Mouse (Mus musculus): ENCODE data around the gene Gm10718.
"Not testable (repeated sequence)": the region's sequence is repeated elsewhere in the genome, so short reads cannot be mapped to it uniquely, and the experiment has no call there.

Gm10718 gene

DNA sequence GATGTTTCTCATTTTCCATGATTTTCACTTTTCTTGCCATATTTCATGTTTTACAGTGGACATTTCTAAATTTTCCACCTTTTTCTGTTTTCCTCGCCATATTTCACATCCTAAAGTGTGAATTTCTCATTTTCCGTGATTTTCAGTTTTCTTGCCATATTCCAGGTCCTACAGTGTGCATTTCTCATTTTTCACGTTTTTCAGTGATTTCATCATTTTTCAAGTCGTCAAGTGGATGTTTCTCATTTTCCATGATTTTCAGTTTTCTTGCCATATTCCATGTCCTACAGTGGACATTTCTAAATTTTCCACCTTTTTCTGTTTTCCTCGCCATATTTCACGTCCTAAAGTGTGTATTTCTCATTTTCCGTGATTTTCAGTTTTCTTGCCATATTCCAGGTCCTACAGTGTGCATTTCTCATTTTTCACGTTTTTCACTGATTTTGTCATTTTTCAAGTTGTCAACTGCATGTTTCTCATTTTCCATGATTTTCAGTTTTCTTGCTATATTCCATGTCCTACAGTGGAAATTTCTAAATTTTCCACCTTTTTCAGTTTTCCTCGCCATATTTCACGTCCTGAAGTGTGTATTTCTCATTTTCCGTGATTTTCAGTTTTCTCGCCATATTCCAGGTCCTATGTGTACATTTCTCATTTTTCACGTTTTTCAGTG is at the start of gene Gm10718:
Gene Gm10718, plus strand, starts transcription at position 236 of the 673 bp plus-strand sequence.
- peak; percentile 50 for DNase-seq

DNA sequence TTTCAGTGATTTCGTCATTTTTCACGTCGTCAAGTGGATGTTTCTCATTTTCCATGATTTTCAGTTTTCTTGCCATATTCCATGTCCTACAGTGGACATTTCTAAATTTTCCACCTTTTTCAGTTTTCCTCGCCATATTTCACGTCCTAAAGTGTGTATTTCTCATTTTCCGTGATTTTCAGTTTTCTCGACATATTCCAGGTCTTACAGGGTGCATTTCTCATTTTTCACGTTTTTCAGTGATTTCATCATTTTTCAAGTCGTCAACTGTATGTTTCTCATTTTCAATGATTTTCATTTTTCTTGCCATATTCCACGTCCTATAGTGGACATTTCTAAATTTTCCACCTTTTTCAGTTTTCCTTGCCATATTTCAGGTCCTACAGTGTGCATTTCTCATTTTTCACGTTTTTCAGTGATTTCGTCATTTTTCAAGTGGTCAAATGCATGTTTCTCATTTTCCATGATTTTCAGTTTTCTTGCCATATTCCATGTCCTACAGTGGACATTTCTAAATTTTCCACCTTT is 22.8 kb upstream of the Gm10718 start, which contains the start of gene Gm10722:
Gene Gm10722, plus strand, starts transcription at position 478 of the 528 bp plus-strand sequence.
- peak; percentile 23 for DNase-seq

DNA sequence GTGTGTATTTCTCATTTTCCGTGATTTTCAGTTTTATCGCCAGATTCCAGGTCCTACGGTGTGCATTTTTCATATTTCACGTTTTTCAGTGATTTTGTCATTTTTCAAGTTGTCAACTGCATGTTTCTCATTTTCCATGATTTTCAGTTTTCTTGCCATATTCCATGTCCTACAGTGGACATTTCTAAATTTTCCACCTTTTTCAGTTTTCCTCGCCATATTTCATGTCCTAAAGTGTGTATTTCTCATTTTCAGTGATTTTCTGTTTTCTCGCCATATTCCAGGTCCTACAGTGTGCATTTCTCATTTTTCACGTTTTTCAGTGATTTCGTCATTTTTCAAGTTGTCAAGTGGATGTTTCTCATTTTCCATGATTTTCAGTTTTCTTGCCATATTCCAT is 22.3 kb upstream of the Gm10718 start:
- peak; percentile 31 for DNase-seq

DNA sequence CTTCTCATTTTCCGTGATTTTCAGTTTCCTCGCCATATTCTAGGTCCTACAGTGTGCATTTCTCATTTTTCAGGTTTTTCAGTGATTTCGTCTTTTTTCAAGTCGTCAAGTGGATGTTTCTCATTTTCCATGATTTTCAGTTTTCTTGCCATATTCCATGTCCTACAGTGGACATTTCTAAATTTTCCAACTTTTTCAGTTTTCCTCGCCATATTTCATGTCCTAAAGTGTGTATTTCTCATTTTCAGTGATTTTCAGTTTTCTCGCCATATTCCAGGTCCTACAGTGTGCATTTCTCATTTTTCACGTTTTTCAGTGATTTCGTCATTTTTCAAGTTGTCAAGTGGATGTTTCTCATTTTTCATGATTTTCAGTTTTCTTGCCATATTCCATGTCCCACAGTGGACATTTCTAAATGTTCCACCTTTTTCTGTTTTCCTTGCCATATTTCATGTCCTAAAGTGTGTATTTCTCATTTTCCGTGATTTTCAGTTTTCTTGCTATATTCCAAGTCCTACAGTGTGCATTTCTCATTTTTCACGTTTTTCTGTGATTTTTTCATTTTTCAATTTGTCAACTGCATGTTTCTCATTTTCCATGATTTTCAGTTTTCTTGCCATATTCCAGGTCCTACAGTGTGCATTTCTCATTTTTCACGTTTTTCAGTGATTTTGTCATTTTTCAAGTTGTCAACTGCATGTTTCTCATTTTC is 21.2 kb upstream of the Gm10718 start:
- DNase-seq = peak; percentile 97

DNA sequence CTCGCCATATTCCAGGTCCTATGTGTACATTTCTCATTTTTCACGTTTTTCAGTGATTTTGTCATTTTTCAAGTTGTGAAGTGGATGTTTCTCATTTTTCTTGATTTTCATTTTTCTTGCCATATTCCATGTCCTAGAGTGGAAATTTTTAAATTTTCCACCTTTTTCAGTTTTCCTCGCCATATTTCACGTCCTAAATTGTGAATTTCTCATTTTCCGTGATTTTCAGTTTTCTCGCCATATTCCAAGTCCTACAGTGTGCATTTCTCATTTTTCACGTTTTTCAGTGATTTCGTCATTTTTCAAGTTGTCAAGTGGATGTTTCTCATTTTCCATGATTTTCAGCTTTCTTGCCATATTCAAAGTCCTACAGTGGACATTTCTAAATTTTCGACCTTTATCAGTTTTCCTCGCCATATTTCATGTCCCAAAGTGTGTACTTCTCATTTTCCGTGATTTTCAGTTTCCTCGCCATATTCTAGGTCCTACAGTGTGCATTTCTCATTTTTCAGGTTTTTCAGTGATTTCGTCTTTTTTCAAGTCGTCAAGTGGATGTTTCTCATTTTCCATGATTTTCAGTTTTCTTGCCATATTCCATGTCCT is 20.5 kb upstream of the Gm10718 start, which contains the start of gene Gm11168:
Gene Gm11168, plus strand, starts transcription at position 553 of the 603 bp plus-strand sequence.
- DNase-seq = not testable (repeated sequence)

DNA sequence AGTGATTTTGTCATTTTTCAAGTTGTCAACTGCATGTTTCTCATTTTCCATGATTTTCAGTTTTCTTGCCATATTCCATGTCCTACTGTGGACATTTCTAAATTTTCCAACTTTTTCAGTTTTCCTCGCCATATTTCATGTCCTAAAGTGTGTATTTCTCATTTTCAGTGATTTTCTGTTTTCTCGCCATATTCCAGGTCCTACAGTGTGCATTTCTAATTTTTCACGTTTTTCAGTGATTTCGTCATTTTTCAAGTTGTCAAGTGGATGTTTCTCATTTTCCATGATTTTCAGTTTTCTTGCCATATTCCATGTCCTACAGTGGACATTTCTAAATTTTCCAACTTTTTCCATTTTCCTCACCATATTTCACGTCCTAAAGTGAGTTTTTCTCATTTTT is 17.2 kb upstream of the Gm10718 start:
- not testable (repeated sequence) for DNase-seq

DNA sequence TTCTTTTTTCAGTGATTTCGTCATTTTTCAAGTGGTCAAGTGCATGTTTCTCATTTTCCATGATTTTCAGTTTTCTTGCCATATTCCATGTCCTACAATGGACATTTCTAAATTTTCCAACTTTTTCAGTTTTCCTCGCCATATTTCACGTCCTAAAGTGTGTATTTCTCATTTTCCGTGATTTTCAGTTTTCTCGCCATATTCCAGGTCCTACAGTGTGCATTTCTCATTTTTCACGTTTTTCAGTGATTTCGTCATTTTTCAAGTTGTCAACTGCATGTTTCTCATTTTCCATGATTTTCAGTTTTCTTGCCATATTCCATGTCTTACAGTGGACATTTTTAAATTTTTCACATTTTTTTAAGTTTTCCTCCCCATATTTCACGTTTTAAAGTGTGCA is 16.7 kb upstream of the Gm10718 start:
- DNase-seq = peak; percentile 96

DNA sequence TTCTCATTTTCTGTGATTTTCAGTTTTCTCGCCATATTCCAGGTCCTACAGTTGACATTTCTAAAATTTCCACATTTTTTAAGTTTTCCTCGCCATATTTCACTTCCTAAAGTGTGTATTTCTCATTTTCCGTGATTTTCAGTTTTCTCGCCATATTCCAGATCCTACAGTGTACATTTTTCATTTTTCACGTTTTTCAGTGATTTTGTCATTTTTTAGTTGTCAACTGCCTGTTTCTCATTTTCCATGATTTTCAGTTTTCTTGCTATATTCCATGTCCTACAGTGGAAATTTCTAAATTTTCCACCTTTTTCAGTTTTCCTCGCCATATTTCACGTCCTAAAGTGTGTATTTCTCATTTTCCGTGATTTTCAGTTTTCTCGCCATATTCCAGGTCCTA is 16.1 kb upstream of the Gm10718 start:
- DNase-seq = not testable (repeated sequence)

DNA sequence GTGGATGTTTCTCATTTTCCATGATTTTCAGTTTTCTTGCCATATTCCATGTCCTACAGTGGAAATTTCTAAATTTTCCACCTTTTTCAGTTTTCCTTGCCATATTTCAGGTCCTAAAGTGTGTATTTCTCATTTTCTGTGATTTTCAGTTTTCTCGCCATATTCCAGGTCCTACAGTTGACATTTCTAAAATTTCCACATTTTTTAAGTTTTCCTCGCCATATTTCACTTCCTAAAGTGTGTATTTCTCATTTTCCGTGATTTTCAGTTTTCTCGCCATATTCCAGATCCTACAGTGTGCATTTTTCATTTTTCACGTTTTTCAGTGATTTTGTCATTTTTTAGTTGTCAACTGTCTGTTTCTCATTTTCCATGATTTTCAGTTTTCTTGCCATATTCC is 14.0 kb upstream of the Gm10718 start:
- DNase-seq = not testable (repeated sequence)

DNA sequence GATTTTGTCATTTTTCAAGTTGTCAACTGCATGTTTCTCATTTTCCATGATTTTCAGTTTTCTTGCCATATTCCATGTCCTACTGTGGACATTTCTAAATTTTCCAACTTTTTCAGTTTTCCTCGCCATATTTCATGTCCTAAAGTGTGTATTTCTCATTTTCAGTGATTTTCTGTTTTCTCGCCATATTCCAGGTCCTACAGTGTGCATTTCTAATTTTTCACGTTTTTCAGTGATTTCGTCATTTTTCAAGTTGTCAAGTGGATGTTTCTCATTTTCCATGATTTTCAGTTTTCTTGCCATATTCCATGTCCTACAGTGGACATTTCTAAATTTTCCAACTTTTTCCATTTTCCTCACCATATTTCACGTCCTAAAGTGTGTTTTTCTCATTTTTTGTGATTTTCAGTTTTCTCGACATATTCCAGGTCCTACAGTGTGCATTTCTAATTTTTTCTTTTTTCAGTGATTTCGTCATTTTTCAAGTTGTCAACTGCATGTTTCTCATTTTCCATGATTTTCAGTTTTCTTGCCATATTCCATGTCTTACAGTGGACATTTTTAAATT is 11.2 kb upstream of the Gm10718 start:
- not testable (repeated sequence) for DNase-seq

DNA sequence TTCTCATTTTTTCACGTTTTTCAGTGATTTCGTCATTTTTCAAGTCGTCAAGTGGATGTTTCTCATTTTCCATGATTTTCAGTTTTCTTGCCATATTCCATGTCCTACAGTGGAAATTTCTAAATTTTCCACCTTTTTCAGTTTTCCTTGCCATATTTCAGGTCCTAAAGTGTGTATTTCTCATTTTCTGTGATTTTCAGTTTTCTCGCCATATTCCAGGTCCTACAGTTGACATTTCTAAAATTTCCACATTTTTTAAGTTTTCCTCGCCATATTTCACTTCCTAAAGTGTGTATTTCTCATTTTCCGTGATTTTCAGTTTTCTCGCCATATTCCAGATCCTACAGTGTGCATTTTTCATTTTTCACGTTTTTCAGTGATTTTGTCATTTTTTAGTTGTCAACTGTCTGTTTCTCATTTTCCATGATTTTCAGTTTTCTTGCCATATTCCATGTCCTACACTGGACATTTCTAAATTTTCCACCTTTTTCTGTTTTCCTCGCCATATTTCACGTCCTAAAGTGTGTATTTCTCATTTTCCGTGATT is 10.5 kb upstream of the Gm10718 start, which contains the start of gene Gm10721:
Gene Gm10721, plus strand, starts transcription at position 408 of the 547 bp plus-strand sequence.
- DNase-seq = not testable (repeated sequence)

DNA sequence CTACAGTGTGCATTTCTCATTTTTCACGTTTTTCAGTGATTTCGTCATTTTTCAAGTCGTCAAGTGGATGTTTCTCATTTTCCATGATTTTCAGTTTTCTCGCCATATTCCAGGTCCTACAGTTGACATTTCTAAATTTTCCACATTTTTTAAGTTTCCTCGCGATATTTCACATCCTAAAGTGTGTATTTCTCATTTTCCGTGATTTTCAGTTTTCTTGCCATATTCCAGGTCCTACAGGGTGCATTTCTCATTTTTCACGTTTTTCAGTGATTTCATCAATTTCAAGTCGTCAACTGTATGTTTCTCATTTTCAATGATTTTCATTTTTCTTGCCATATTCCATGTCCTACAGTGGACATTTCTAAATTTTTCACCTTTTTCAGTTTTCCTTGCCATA is 8.0 kb upstream of the Gm10718 start, which contains the start of gene Gm10720:
Gene Gm10720, plus strand, starts transcription at position 301 of the 400 bp plus-strand sequence.
- DNase-seq = not testable (repeated sequence)

DNA sequence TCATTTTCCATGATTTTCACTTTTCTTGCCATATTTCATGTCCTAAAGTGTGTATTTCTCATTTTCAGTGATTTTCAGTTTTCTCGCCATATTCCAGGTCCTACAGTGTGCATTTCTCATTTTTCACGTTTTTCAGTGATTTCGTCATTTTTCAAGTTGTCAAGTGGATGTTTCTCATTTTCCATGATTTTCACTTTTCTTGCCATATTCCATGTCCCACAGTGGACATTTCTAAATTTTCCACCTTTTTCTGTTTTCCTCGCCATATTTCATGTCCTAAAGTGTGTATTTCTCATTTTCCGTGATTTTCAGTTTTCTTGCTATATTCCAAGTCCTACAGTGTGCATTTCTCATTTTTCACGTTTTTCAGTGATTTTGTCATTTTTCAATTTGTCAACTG is 7.5 kb upstream of the Gm10718 start:
- DNase-seq = not testable (repeated sequence)

DNA sequence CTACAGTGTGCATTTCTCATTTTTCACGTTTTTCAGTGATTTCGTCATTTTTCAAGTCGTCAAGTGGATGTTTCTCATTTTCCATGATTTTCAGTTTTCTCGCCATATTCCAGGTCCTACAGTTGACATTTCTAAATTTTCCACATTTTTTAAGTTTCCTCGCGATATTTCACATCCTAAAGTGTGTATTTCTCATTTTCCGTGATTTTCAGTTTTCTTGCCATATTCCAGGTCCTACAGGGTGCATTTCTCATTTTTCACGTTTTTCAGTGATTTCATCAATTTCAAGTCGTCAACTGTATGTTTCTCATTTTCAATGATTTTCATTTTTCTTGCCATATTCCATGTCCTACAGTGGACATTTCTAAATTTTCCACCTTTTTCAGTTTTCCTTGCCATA is 6.2 kb upstream of the Gm10718 start, which contains the start of gene Gm10719:
Gene Gm10719, plus strand, starts transcription at position 301 of the 400 bp plus-strand sequence.
- DNase-seq = not testable (repeated sequence)

DNA sequence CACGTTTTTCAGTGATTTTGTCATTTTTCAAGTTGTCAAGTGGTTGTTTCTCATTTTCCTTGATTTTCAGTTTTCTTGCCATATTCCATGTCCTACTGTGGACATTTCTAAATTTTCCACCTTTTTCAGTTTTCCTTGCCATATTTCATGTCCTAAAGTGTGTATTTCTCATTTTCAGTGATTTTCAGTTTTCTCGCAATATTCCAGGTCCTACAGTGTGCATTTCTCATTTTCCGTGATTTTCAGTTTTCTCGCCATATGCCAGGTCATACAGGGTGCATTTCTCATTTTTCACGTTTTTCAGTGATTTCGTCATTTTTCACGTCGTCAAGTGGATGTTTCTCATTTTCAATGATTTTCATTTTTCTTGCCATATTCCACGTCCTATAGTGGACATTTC is 4.4 kb upstream of the Gm10718 start:
- not testable (repeated sequence) for DNase-seq

DNA sequence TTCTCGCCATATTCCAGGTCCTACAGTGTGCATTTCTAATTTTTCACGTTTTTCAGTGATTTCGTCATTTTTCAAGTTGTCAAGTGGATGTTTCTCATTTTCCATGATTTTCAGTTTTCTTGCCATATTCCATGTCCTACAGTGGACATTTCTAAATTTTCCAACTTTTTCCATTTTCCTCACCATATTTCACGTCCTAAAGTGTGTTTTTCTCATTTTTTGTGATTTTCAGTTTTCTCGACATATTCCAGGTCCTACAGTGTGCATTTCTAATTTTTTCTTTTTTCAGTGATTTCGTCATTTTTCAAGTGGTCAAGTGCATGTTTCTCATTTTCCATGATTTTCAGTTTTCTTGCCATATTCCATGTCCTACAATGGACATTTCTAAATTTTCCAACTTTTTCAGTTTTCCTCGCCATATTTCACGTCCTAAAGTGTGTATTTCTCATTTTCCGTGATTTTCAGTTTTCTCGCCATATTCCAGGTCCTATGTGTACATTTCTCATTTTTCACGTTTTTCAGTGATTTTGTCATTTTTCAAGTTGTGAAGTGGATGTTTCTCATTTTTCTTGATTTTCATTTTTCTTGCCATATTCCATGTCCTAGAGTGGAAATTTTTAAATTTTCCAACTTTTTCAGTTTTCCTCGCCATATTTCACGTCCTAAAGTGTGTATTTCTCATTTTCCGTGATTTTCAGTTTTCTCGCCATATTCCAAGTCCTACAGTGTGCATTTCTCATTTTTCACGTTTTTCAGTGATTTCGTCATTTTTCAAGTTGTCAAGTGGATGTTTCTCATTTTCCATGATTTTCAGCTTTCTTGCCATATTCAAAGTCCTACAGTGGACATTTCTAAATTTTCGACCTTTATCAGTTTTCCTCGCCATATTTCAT is 3.3 kb upstream of the Gm10718 start:
- DNase-seq = peak; percentile 46

DNA sequence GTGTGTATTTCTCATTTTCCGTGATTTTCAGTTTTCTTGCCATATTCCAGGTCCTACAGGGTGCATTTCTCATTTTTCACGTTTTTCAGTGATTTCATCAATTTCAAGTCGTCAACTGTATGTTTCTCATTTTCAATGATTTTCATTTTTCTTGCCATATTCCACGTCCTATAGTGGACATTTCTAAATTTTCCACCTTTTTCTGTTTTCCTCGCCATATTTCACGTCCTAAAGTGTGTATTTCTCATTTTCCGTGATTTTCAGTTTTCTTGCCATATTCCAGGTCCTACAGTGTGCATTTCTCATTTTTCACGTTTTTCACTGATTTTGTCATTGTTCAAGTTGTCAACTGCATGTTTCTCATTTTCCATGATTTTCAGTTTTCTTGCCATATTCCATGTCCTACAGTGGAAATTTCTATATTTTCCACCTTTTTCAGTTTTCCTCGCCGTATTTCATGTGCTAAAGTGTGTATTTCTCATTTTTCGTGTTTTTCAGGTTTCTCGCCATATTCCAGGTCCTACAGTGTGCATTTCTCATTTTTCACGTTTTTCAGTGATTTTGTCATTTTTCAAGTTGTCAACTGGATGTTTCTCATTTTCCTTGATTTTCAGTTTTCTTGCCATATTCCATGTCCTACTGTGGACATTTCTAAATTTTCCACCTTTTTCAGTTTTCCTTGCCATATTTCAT is 885 bp upstream of the Gm10718 start:
- DNase-seq = peak; percentile 70

DNA sequence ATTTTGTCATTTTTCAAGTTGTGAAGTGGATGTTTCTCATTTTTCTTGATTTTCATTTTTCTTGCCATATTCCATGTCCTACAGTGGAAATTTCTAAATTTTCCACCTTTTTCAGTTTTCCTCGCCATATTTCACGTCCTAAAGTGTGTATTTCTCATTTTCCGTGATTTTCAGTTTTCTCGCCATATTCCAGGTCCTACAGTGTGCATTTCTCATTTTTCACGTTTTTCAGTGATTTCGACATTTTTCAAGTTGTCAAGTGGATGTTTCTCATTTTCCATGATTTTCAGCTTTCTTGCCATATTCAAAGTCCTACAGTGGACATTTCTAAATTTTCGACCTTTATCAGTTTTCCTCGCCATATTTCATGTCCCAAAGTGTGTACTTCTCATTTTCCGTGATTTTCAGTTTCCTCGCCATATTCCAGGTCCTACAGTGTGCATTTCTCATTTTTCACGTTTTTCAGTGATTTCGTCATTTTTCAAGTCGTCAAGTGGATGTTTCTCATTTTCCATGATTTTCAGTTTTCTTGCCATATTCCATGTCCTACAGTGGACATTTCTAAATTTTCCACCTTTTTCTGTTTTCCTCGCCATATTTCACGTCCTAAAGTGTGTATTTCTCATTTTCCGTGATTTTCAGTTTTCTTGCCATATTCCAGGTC is 770 bp downstream of the Gm10718 start:
- DNase-seq = peak; percentile 98

DNA sequence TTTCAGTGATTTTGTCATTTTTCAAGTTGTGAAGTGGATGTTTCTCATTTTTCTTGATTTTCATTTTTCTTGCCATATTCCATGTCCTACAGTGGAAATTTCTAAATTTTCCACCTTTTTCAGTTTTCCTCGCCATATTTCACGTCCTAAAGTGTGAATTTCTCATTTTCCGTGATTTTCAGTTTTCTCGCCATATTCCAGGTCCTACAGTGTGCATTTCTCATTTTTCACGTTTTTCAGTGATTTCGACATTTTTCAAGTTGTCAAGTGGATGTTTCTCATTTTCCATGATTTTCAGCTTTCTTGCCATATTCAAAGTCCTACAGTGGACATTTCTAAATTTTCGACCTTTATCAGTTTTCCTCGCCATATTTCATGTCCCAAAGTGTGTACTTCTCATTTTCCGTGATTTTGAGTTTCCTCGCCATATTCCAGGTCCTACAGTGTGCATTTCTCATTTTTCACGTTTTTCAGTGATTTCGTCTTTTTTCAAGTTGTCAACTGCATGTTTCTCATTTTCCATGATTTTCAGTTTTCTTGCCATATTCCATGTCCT is 1.6 kb downstream of the Gm10718 start, which contains the start of gene Gm10717:
Gene Gm10717, plus strand, starts transcription at position 506 of the 556 bp plus-strand sequence.
- DNase-seq = peak; percentile 29

DNA sequence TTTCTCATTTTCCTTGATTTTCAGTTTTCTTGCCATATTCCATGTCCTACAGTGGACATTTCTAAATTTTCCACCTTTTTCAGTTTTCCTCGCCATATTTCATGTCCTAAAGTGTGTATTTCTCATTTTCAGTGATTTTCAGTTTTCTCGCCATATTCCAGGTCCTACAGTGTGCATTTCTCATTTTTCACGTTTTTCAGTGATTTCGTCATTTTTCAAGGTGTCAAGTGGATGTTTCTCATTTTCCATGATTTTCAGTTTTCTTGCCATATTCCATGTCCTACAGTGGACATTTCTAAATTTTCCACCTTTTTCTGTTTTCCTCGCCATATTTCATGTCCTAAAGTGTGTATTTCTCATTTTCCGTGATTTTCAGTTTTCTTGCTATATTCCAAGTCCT is 2.3 kb downstream of the Gm10718 start:
- DNase-seq = peak; percentile 56

Data from kidney, adult 9 months (tissue).